Mouse (Mus musculus) CH12.LX (cell line): Measurements from ENCODE around the gene BC030867.

Experiments used
- E2F4 ChIP-seq: IDR thresholded peaks from 2 replicates; pipeline ENCODE4 v1.6.1; 2011; ENCODE audit warnings: low read depth, low read length, improper control_type of control experiment; ENCODE audit not compliant: insufficient replicate concordance
- GABPA ChIP-seq: IDR thresholded peaks from 2 replicates; pipeline ENCODE4 v1.6.1; 2012; ENCODE audit warnings: low read depth, low read length, improper control_type of control experiment, inconsistent platforms; ENCODE audit not compliant: insufficient replicate concordance
- MXI1 ChIP-seq: IDR thresholded peaks from 2 replicates; pipeline ENCODE4 v1.6.1; 2011; ENCODE audit warnings: mild to moderate bottlenecking, low read depth, low read length, improper control_type of control experiment
- POLR2A ChIP-seq: IDR thresholded peaks from 2 replicates; pipeline ENCODE4 v1.6.1; 2011; ENCODE audit warnings: low read depth, mild to moderate bottlenecking, improper control_type of control experiment, low read length
- RAD21 ChIP-seq: IDR thresholded peaks from 2 replicates; pipeline ENCODE4 v1.6.1; 2011; ENCODE audit warnings: low read depth, mild to moderate bottlenecking, low read length, improper control_type of control experiment, moderate library complexity
- TCF12 ChIP-seq: IDR thresholded peaks from 2 replicates; pipeline ENCODE4 v1.6.1; 2014; ENCODE audit warnings: low read depth, mild to moderate bottlenecking, inconsistent platforms, low read length, improper control_type of control experiment
- USF1 ChIP-seq: IDR thresholded peaks from 2 replicates; pipeline ENCODE4 v1.6.1; 2014; ENCODE audit warnings: low read depth, mild to moderate bottlenecking, inconsistent platforms, low read length, improper control_type of control experiment

GRCm38 (mm10) chr11:102246273-102246635 is 2.4 kb upstream of the BC030867 start:
- TF ChIP-seq E2F4 (no peak), RAD21 (no peak), POLR2A (no peak), MXI1 (no peak), TCF12 (no peak), GABPA (no peak), USF1 (no peak)
